Mouse (Mus musculus): Measurements from ENCODE around the gene Olfr301. TPM values are rescaled to one million over a fixed set of nuclear protein-coding genes. Genes with fewer than 3 reads are reported as not detected.

Olfr301 gene
- not detected in 2 replicates for polyA plus RNA-seq (2015; fragmentation: Nextera tagmentation; extraction: Ambion mirVana)

DNA sequence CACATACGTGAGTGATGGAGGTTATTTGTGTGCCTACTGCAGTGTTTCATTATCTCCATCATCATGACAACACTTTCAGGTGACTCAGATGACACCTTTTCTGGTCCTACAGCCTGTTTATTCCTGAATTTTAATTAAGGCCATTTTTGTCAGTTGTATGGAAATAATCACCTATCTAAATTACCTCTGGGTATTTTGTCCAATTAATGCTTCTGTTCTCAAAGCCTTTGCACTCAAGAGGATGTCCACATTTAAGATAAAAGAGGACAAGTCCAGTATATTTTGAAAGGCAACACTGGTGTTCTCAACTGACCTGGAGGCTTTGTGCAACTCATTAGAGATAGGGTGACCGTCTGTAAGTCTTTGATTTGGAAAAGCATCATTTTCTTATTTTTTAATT is at the start of gene Olfr301:
TSS of gene Olfr301 (plus strand) at position 301 of the 400 bp plus-strand sequence.

DNA sequence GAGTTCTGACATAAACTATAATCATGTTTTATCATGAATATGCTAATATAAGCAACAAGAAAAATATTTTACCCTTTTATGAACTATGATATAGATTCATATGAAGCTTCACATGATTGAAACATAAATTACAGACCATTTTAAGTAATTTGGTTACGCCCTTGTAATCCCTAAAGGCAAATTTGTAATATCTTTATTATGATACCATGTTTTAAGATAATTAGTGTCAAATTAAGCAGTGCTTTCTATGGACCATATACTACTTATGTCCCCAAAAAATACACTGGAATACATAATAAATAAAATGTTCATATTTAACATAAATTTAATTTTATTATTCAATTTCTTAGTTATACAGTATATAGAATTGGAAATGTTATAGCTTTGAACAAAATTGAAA is 36.8 kb upstream of the Olfr301 start, which contains the start of gene Olfr305:
TSS of gene Olfr305 (minus strand) at position 101 of the 400 bp plus-strand sequence.

DNA sequence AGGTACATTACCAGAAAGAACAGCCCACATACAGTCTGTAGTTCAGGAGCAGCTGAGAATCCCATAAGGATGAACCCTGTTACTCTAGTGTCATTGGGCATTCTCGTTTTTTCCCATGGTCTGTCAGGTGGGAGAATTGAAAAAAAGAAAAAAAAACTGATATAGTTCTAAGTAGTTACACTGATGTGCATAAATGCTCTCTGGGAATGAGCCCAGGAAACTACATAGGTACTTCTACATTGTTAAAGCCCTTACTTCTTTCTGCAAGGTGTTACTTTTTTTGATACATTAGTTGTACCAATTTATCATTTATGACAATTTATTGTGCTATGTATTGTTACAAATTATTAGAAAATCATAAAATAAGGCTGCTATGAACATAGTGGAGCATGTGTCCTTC is 17.1 kb upstream of the Olfr301 start, which contains the start of gene Olfr304:
TSS of gene Olfr304 (minus strand) at position 101 of the 400 bp plus-strand sequence.

DNA sequence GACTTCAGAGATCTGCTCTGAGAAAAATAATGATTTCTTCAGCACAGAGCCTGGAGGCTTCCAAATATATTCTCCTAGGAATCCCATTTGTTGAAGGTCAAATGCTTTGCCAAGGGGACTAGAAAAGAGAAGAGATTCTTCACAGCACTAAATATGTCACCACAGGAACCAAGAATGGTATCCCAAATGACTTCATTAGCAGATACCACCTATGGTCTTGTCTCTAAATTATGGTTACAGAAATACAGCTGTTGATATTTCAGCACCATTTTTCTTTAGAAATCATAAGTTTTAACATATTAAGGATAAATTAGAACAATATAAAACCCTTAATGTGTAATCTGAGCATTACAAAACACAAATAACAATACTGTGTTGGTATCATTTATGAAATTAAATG is 6.0 kb upstream of the Olfr301 start, which contains the start of gene Olfr303:
TSS of gene Olfr303 (minus strand) at position 101 of the 400 bp plus-strand sequence.

DNA sequence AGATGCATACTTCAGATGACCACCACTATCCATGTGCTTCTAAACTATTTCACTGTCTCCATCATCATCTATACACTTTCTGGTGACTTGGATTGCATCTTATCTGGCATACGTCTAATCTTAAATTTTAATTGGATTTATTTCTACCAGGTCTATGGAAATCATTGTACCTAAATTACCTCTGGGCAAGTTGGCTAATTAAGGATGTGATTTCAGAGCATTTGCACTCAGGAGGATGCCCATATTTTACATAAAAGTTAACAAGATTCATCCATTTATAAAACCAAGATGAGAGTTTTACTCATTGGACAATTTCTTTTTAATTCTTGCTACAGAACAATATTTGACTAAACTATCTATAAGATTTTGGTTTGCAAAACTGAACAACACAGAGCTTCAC is 56.0 kb downstream of the Olfr301 start, which contains the start of gene Olfr299:
TSS of gene Olfr299 (plus strand) at position 301 of the 400 bp plus-strand sequence.

Other genes with a start within 250 kb of the Olfr301 start
- not detected in 2 replicates for gene Vmn2r75, start 232.1 kb upstream of the Olfr301 start, polyA plus RNA-seq (2015; fragmentation: Nextera tagmentation; extraction: Ambion mirVana)
- not detected in 2 replicates for gene Vmn2r76, start 157.5 kb upstream of the Olfr301 start, polyA plus RNA-seq (2015; fragmentation: Nextera tagmentation; extraction: Ambion mirVana)
- not detected in 2 replicates for gene Olfr310, start 126.7 kb upstream of the Olfr301 start, polyA plus RNA-seq (2015; fragmentation: Nextera tagmentation; extraction: Ambion mirVana)
- gene Olfr309, start 90.1 kb upstream of the Olfr301 start, polyA plus RNA-seq (2015; fragmentation: Nextera tagmentation; extraction: Ambion mirVana), result not detected in 2 replicates
- not detected in 2 replicates for gene Olfr308, start 78.2 kb upstream of the Olfr301 start, polyA plus RNA-seq (2015; fragmentation: Nextera tagmentation; extraction: Ambion mirVana)
- not detected in 2 replicates for gene Olfr307, start 66.3 kb upstream of the Olfr301 start, polyA plus RNA-seq (2015; fragmentation: Nextera tagmentation; extraction: Ambion mirVana)
- not detected in 2 replicates for gene Olfr305, start 36.9 kb upstream of the Olfr301 start, polyA plus RNA-seq (2015; fragmentation: Nextera tagmentation; extraction: Ambion mirVana)
- not detected in 2 replicates for gene Olfr304, start 17.2 kb upstream of the Olfr301 start, polyA plus RNA-seq (2015; fragmentation: Nextera tagmentation; extraction: Ambion mirVana)
- gene Olfr303, start 6.1 kb upstream of the Olfr301 start, polyA plus RNA-seq (2015; fragmentation: Nextera tagmentation; extraction: Ambion mirVana), result not detected in 2 replicates
- gene Olfr299, start 56.1 kb downstream of the Olfr301 start, polyA plus RNA-seq (2015; fragmentation: Nextera tagmentation; extraction: Ambion mirVana), result not detected in 2 replicates
- not detected in 2 replicates for gene Olfr298, start 88.6 kb downstream of the Olfr301 start, polyA plus RNA-seq (2015; fragmentation: Nextera tagmentation; extraction: Ambion mirVana)
- not detected in 2 replicates for gene Olfr297, start 116.1 kb downstream of the Olfr301 start, polyA plus RNA-seq (2015; fragmentation: Nextera tagmentation; extraction: Ambion mirVana)
- not detected in 2 replicates for gene Olfr295, start 180.0 kb downstream of the Olfr301 start, polyA plus RNA-seq (2015; fragmentation: Nextera tagmentation; extraction: Ambion mirVana)
- not detected in 2 replicates for gene Olfr294, start 212.8 kb downstream of the Olfr301 start, polyA plus RNA-seq (2015; fragmentation: Nextera tagmentation; extraction: Ambion mirVana)
- not detected in 2 replicates for gene Olfr293, start 245.2 kb downstream of the Olfr301 start, polyA plus RNA-seq (2015; fragmentation: Nextera tagmentation; extraction: Ambion mirVana)

Measured in adrenal gland, postnatal 0 days (tissue).